Mouse (Mus musculus): ENCODE measurements at regions not wholly inside any gene's neighbourhood (a gene's known extent, or its start where the extent isn't known, plus 50 kb on each side); places are given as distances from the start of the nearest gene placed in this dataset.

GRCm38 (mm10) chr13:31107434-31107833 lies 133.4 kb downstream of the Gm5447 start:
- Histone ChIP-seq H3K9me3 (replicated peaks) (no peaks in the 10 kb centered on the region), H3K27me3 (no peaks in the 10 kb centered on the region), H3K27ac (no peak overlapping the region), H3K4me1 (no peaks in the 10 kb centered on the region), H3K9ac (no peak overlapping the region), H3K36me3 (ENCODE audit: poor library complexity, severe bottlenecking) (no peaks in the 10 kb centered on the region), H3K4me2 (no peak overlapping the region), H3K4me3 (no peak overlapping the region)
- WGBS = 49% methylated on average over 2 of the region's 2 CpGs
- ATAC-seq = no peak

GRCm38 (mm10) chr13:31109231-31109630 lies 135.2 kb downstream of the Gm5447 start:
- no peaks in the 10 kb centered on the region for H3K36me3 ChIP-seq (ENCODE audit: poor library complexity, severe bottlenecking)
- H3K9ac ChIP-seq = no peak overlapping the region
- no peak overlapping the region for H3K4me3 ChIP-seq
- no peak overlapping the region for H3K4me2 ChIP-seq
- H3K27ac ChIP-seq = no peak overlapping the region
- 84% methylated on average over 2 of the region's 2 CpGs for WGBS
- no peaks in the 10 kb centered on the region for H3K4me1 ChIP-seq
- no peaks in the 10 kb centered on the region for H3K27me3 ChIP-seq
- no peaks in the 10 kb centered on the region for H3K9me3 ChIP-seq (replicated peaks)
- ATAC-seq = no peak

DNA sequence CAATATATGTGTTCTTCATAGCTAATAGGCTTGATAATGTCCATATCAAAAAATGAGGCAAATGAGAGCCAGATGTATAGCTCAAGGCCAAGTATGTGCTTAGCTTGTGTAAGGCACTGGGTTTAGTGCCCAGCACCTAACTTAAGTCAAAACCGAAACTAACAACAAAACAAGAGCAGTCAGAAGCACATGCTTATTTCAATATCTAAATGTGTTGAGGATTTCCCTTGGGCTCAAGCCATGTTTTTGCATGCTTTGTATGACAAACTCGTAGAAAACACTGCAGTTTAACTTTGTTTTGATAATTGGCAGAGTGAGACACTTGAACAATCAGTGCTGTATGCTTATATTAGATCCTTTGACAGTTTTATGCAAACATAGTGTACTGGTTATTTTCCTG lies 148.7 kb downstream of the Gm5447 start:
- Histone ChIP-seq H3K4me2 (no peak overlapping the region), H3K27ac (no peak overlapping the region), H3K27me3 (no peaks in the 10 kb centered on the region), H3K4me3 (no peak overlapping the region), H3K36me3 (ENCODE audit: poor library complexity, severe bottlenecking) (no peaks in the 10 kb centered on the region), H3K9ac (no peak overlapping the region), H3K4me1 (no peaks in the 10 kb centered on the region), H3K9me3 (replicated peaks) (no peaks in the 10 kb centered on the region)
- ATAC-seq = no peak
- WGBS = 71% methylated on average over 2 of the region's 2 CpGs

GRCm38 (mm10) chr13:31124547-31125216 lies 150.7 kb downstream of the Gm5447 start:
- Histone ChIP-seq H3K4me1 (no peaks in the 10 kb centered on the region), H3K27me3 (no peaks in the 10 kb centered on the region), H3K36me3 (ENCODE audit: poor library complexity, severe bottlenecking) (no peaks in the 10 kb centered on the region), H3K4me2 (no peak overlapping the region), H3K9ac (no peak overlapping the region), H3K9me3 (replicated peaks) (no peaks in the 10 kb centered on the region), H3K27ac (no peak overlapping the region), H3K4me3 (no peak overlapping the region)
- WGBS = 95% methylated on average over 4 of the region's 4 CpGs
- ATAC-seq = no peak

- Histone ChIP-seq H3K9ac (no peak overlapping the region), H3K4me3 (no peak overlapping the region), H3K27me3 (no peaks in the 10 kb centered on the region), H3K27ac (no peak overlapping the region), H3K4me1 (no peaks in the 10 kb centered on the region), H3K9me3 (replicated peaks) (no peaks in the 10 kb centered on the region), H3K36me3 (ENCODE audit: poor library complexity, severe bottlenecking) (no peaks in the 10 kb centered on the region), H3K4me2 (no peak overlapping the region)
- WGBS = 92% methylated on average over 5 of the region's 5 CpGs
- no peak for ATAC-seq
Measured at GRCm38 (mm10) chr13:31132501-31132900, 158.5 kb downstream of the Gm5447 start.

DNA sequence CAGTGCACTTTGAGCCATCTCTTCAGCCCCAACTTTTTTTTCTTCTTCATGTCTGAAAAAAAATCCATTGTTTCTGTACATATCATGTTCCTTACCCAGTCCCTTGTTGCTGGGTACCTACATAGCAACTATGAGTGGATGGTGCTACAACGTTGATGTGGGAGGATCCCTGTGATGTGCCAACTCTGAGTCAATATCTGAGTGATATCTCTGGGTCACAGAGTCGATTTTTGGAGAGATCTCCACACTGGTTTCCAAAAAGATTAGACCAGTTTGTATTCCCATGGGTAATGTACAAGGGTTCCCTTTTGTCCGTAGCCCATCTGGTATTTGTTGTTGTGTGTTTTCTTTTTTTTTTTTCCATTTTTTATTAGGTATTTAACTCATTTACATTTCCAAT lies 165.7 kb downstream of the Gm5447 start:
- H3K9me3 ChIP-seq (replicated peaks) = no peaks in the 10 kb centered on the region
- H3K4me2 ChIP-seq = no peak overlapping the region
- no peaks in the 10 kb centered on the region for H3K27me3 ChIP-seq
- H3K36me3 ChIP-seq (ENCODE audit: poor library complexity, severe bottlenecking) = no peaks in the 10 kb centered on the region
- no peak overlapping the region for H3K4me3 ChIP-seq
- WGBS = 84% methylated on average over 3 of the region's 3 CpGs
- no peak overlapping the region for H3K9ac ChIP-seq
- no peak overlapping the region for H3K27ac ChIP-seq
- no peaks in the 10 kb centered on the region for H3K4me1 ChIP-seq
- no peak for ATAC-seq

DNA sequence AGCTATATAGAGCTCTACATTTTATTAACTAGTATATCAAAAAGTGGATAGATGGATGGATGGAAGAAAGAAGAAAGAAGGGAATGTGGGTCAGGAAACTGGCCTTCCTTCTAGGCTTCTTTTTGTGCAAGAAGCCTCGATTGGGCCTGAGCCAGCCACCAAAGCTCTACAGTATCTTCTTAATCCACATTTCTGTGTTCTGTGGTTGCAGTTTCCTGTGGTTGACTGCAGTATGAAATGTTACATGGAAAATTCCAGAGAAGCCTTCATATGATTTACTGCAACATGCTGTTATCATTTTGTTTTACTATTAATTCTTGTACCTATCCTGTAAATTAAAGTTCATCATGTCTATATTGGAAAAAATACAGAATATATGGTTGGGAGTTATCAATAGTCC lies 173.3 kb downstream of the Gm5447 start:
- ATAC-seq = no peak
- no peak overlapping the region for H3K9ac ChIP-seq
- WGBS = 66% methylated on average over 1 of the region's 1 CpGs
- H3K27ac ChIP-seq = no peak overlapping the region
- H3K4me2 ChIP-seq = no peak overlapping the region
- no peaks in the 10 kb centered on the region for H3K9me3 ChIP-seq (replicated peaks)
- no peaks in the 10 kb centered on the region for H3K27me3 ChIP-seq
- no peaks in the 10 kb centered on the region for H3K4me1 ChIP-seq
- no peaks in the 10 kb centered on the region for H3K36me3 ChIP-seq (ENCODE audit: poor library complexity, severe bottlenecking)
- H3K4me3 ChIP-seq = no peak overlapping the region

GRCm38 (mm10) chr13:31154066-31154465 lies 180.1 kb downstream of the Gm5447 start:
- no peak overlapping the region for H3K4me3 ChIP-seq
- H3K4me2 ChIP-seq = no peak overlapping the region
- H3K9me3 ChIP-seq (replicated peaks) = no peaks in the 10 kb centered on the region
- H3K9ac ChIP-seq = no peak overlapping the region
- WGBS = 71% methylated on average over 3 of the region's 3 CpGs
- H3K27ac ChIP-seq = no peak overlapping the region
- ATAC-seq = no peak
- no peaks in the 10 kb centered on the region for H3K27me3 ChIP-seq
- H3K4me1 ChIP-seq = no peaks in the 10 kb centered on the region
- H3K36me3 ChIP-seq (ENCODE audit: poor library complexity, severe bottlenecking) = no peaks in the 10 kb centered on the region

GRCm38 (mm10) chr13:31163878-31164495 lies 190.0 kb downstream of the Gm5447 start:
- no peak for ATAC-seq
- Histone ChIP-seq H3K9me3 (replicated peaks) (no peaks in the 10 kb centered on the region), H3K4me2 (no peak overlapping the region), H3K9ac (no peak overlapping the region), H3K36me3 (ENCODE audit: poor library complexity, severe bottlenecking) (no peaks in the 10 kb centered on the region), H3K27ac (no peak overlapping the region), H3K4me1 (no peaks in the 10 kb centered on the region), H3K4me3 (no peak overlapping the region), H3K27me3 (no peaks in the 10 kb centered on the region)
- WGBS = 88% methylated on average over 6 of the region's 6 CpGs

DNA sequence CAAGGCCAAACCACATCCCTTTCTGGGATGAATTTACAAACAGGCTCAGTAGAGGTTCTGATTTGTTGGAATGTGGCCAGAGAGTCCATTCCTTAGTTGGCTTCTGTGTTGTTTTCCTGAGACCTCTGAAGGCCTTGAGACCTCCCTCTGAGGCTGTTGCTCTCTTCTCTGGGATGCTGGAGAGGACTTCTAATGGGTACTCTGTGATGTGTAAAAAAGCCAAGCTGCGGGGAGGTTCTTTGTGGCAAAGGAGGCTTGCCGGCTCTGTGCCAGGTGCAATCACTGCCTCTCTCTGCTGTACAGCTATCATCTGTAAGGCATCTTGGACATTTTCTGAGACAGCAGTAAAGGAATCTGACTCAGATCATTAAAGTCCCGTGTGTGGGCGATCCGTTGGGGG lies 192.3 kb downstream of the Gm5447 start:
- no peak overlapping the region for H3K4me2 ChIP-seq
- 78% methylated on average over 5 of the region's 5 CpGs for WGBS
- no peak overlapping the region for H3K4me3 ChIP-seq
- no peak overlapping the region for H3K9ac ChIP-seq
- no peak overlapping the region for H3K27ac ChIP-seq
- H3K27me3 ChIP-seq = no peaks in the 10 kb centered on the region
- ATAC-seq = no peak
- no peaks in the 10 kb centered on the region for H3K4me1 ChIP-seq
- no peaks in the 10 kb centered on the region for H3K36me3 ChIP-seq (ENCODE audit: poor library complexity, severe bottlenecking)
- H3K9me3 ChIP-seq (replicated peaks) = no peaks in the 10 kb centered on the region

DNA sequence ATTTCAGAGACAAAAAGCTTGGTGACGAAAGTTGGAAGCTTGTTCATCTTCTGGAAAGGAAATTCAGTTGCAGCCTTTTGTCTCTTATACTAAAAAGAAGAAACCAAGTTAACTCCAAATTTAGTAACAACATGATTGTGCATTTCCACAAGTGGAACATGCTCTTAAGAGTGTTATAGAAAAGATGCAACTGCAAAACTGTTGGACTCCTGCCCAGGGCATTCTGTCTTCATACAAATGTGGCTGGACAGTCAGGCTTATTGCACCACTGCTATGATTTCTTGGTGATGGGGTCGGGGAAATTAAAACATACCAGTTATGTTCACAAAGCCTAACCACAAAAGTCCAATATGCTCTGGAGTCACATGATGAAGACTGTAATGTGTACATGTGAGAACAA lies 194.8 kb downstream of the Gm5447 start:
- no peak overlapping the region for H3K4me2 ChIP-seq
- H3K4me1 ChIP-seq = no peaks in the 10 kb centered on the region
- no peaks in the 10 kb centered on the region for H3K27me3 ChIP-seq
- H3K9ac ChIP-seq = no peak overlapping the region
- no peaks in the 10 kb centered on the region for H3K36me3 ChIP-seq (ENCODE audit: poor library complexity, severe bottlenecking)
- no peak overlapping the region for H3K4me3 ChIP-seq
- H3K9me3 ChIP-seq (replicated peaks) = no peaks in the 10 kb centered on the region
- no peak overlapping the region for H3K27ac ChIP-seq
- WGBS = 91% methylated on average over 2 of the region's 2 CpGs
- ATAC-seq = no peak

DNA sequence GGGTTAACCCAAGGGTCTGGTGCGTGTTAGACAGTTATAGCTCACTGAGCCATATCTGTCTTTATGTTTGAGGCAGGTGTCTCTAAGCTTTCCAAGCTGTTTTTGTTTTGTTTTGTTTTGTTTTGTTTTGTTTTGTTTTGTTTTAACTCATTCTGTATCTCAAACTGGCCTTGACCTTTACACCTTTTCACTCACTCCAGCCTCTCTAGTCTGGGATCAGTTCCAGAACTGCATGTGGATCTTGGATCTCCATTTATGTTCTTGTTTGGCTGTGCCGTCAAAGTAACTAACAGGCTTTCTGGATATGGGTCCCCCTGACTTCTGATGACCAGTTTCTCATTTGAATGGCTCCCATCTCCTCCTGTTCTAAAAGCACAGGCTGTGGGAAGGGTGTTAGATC lies 197.7 kb downstream of the Gm5447 start:
- H3K4me1 ChIP-seq = no peaks in the 10 kb centered on the region
- no peak overlapping the region for H3K4me2 ChIP-seq
- no peak overlapping the region for H3K4me3 ChIP-seq
- WGBS = 84% methylated on average over 2 of the region's 2 CpGs
- H3K27ac ChIP-seq = no peak overlapping the region
- H3K36me3 ChIP-seq (ENCODE audit: poor library complexity, severe bottlenecking) = no peaks in the 10 kb centered on the region
- no peaks in the 10 kb centered on the region for H3K9me3 ChIP-seq (replicated peaks)
- ATAC-seq = no peak
- no peaks in the 10 kb centered on the region for H3K27me3 ChIP-seq
- H3K9ac ChIP-seq = no peak overlapping the region

- no peaks in the 10 kb centered on the region for H3K9me3 ChIP-seq (replicated peaks)
- no peak overlapping the region for H3K27ac ChIP-seq
- no peak overlapping the region for H3K4me2 ChIP-seq
- no peaks in the 10 kb centered on the region for H3K36me3 ChIP-seq (ENCODE audit: poor library complexity, severe bottlenecking)
- no peaks in the 10 kb centered on the region for H3K27me3 ChIP-seq
- 94% methylated on average over 5 of the region's 5 CpGs for WGBS
- H3K4me3 ChIP-seq = no peak overlapping the region
- no peak overlapping the region for H3K9ac ChIP-seq
- H3K4me1 ChIP-seq = no peaks in the 10 kb centered on the region
- no peak for ATAC-seq
Measured at GRCm38 (mm10) chr13:31172580-31172979, 198.6 kb downstream of the Gm5447 start.

Measured in forebrain, embryonic 13.5 days (tissue).